Mouse (Mus musculus) right cerebral cortex, postnatal 10 days (tissue): ENCODE measurements around the gene Tor3a.
"Not testable (repeated sequence)": the region's sequence is repeated elsewhere in the genome, so short reads cannot be mapped to it uniquely, and the experiment has no call there.

ENCODE experiments used
- DNase-seq, 2 experiments: peaks; one replicate each; pipeline ENCODE4 v3.0.0; 2021; ENCODE audit warnings: low spot score in 2 of 2

Gene Tor3a

DNA sequence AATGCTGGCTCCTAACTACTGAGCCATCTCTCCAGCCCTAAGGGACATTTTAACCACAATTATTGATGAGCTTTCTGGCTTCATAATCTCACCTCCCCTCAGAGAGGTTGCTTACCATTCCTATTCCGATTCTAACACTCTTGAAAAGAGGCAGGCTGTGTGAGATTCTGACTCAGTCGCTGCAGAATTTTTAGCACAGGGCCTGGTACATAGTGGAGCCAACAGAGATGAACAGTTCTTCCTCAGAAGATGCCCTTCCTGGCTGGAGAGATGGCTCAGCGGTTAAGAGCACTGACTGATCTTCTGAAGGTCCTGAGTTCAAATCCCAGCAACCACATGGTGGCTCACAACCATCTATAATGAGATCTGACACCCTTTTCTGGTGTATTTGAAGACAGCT lies 2.2 kb downstream of the Tor3a start:
- DNase-seq: no peak

DNA sequence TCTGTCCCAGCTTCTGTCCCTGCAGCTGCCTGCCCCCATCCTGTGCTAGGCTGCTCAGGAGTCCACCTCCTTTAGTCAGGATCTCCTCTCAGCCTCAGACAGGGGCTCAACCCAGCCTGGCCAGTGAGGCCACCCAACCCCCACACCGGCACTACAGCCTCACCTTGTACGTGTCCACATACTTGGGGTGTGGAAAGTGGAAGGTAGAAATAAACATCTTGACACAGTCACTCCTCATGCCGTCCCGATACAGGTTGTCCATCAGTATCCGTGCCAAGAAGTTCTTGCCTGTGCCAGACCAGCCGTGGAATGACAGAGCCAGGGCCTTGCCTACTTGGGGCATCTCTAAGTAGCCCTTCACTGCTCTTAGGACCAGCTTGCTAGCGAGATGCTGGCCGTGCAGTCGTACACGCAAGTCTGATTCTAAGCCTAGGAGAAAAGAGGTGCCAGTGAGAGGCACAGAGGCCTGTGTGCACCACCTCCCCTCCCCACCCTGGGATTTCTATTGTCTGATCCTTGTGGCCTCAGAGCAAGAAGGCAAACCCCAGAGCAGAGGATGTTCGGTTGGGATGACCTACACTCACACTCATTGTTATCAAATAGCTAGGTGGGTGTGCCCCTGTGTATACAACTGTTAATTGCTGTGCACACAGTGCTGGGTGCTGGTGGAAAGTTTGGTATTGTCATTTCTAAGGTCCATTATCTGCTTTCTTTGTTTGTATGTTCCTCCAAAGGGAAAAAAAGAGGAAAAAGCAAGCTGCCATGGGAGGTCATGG lies 4.8 kb downstream of the Tor3a start:
- no peak for DNase-seq

DNA sequence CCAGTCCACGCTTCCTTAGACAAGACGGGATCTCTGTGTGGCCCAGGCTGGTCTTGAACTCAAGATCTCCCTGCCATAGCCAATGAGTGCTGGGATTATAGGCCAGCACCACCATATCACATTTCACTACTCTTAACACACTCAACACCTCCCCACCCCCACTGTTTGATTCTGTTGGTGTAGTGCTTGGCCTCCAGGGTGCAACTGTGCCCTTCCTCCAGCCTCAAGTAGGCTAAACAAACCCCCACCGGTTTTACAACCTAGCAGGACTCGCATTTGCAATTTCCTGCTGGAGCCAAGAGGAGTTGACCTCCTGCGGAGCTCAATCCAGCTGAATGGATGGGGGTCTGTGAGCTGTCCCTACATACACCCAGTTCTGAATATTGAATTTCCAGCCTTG lies 5.6 kb downstream of the Tor3a start:
- no peak for DNase-seq

DNA sequence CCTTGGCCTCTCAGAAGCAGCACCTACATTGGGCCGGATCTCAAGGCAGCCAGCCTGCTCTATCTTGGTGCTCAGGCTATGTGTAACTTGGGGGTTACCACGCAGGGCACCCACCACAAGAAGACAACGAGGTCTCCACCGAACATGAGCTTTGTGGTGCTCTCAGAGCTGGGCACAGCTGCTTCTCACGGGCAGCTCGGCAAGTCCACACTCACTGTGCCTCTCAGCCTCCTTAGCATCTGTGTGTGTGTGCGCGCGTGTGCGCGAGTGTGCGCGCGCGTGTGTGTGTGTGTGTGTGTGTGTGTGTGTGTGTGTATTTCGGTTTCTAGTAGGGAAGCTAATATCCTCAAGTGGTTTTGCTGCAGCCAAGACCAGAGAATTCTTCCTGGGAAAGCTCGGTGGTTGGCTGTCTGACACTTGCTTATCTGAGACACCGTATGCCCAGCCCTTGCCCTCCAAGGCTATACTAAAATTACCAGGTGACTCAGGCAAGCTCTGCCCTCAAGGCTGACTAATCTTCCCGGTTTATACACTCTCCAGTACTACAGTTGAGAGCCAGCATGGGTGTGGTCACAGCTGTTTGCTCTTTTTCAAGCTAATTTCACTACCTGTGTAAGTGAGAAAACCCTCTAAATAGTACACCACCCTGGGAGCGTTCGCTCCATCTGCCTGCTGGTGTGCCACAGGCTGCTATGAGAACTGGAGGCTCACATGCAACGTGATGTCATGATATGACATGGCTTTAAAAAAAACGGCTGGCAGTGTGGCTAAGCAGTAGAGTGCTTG lies 6.8 kb downstream of the Tor3a start:
- no peak for DNase-seq

DNA sequence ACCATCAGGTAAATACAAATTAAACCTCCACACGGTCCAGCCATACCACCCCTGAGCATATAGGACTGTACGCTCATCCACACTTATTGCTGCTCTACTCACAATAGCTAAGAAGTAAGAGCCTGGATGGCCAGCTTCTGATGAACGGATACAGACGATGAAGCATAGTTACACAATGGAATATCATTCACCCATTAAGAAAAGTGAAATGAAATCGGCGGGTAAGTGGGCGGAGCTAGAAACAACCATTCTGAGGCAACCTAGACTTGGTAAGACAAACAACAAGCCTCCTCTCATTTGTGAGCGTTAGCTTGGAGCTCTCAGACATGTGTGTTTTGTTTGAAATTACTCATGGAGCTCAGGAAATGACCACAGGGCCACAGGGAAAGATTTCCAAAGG lies 8.4 kb downstream of the Tor3a start:
- no peak for DNase-seq

DNA sequence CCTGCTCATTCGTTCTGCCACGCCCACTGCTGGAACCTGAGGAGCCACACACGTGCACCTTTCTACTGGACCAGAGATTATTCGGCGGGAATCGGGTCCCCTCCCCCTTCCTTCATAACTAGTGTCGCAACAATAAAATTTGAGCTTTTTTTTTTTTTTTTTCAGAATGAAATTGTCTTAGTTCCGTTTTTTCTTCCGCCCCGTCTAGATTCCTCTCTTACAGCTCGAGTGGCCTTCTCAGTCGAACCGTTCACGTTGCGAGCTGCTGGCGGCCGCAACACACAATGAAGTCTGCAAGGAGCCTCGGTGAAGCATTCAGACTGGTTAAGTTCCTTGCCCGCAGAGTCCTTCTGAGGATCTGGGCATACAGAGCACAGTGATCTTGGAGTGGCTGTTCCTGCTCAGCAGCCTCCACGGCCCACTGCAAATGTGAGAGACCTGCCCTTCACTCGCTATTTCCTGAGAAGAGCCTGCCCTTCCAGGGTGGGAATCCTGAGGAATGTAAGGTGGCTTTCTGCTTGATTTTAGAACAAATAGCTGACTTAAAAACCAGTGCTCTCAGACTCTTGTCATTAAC lies 13.4 kb downstream of the Tor3a start:
- DNase-seq: not testable (repeated sequence)

DNA sequence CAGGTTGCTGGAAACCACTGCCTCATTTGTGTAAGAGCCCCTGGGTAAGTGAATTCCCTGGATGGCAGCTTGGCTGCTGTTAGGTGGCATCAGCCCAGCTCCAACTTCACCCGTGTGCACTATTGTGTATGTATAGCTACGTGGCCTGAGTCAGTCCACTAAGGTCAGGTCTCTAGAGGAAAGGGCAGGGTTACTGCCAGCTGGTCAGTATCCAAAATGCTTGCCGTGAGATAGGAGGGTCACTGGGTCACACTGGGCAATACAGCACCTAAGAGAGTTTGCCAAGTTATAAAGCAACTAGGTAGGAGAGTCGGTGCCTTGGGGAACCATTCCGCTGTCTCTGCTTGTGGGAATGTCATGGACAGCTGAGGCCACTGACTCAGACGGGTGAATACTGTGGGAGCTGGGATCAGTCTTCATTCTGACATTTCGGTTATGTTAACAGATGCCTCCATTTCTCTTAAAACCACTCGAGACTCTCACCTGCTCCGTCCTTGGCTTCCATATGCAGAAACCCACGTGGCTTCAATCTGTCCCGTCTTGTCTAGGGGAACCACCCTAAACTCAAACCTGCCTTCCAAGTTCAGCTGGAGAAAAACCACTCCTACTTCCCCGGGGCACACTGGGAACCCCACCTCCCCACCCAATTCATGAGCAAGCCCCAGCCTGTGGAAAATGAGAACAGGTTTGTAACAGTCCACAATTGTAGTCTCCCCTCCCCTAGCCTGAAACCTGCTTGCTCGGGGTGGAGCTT lies 14.1 kb downstream of the Tor3a start:
- DNase-seq: no peak

DNA sequence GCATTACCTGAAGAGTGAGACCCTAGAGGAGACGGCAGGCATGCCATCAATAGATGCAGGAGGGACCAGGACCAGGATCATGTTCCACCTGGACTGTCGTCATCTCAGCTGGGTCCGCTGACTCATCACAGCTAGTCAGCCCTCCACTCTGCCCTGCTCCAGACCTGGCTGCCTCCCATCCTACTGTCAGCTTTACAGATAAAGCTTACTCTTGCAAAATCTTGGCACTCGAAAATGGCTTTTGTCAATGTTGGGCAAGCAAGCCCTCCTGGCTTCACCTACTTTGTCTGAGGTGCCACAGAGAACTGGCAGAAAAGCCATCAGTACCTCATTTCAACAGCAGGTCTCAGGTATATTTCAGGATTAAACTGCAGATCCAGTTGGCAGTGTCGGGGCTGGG lies 15.5 kb downstream of the Tor3a start:
- DNase-seq: no peak

DNA sequence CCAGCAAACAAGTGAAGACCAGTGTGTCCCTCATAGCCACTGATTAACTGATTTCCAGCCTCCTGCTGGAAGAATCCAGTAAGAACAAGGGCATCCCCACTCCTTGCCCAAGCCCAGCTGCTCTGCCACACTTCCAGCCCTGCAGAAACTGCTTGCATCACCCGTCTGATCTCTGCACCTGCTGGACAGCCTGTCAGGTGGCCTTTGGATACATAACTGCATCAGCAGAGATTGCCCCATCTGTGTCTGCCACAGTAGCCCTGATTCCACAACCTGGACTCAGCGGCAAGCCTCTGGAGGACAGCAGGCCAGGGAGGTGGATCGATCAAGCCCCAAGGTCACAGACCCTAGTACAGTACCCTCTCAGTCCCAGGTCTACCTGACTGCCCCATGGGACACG lies 16.6 kb downstream of the Tor3a start:
- DNase-seq: no peak

DNA sequence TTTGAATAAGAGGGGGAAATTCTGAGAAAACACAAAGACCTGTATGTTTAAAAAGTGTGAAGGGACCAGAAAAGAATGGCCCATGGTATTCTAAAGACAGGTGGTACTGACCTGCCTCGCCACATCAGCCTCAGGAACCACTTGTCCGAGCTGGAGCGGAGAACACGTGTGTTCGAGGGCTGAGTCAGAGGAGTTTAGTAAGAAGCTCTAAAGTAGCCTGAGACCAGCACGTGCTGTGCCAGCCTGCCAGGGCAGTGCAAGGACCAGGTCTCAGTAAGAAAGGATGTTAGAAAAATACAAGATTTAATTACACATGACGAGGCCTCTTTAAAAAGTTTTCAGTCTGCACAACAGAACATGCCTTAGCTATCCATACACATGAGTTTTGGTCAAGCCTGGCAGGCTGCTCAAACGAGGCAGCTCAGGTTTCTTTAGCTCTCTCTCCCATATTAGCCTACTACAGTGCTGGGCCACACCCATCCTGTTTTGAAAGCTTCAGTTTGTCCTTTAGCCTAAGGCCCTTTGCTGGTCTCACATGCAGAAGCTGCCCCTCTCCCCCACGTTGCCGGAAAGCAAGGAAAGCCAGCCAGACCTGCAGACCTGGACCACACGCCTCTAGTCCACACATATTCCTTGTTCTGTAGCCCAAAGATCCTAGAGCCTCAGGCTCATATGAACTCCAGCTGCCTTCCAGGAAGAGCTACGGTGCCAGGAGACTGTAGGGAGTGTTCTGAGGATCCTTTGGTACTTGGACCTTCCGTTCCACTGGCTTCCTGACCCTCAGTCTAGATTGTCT lies 19.2 kb downstream of the Tor3a start:
- DNase-seq: no peak

DNA sequence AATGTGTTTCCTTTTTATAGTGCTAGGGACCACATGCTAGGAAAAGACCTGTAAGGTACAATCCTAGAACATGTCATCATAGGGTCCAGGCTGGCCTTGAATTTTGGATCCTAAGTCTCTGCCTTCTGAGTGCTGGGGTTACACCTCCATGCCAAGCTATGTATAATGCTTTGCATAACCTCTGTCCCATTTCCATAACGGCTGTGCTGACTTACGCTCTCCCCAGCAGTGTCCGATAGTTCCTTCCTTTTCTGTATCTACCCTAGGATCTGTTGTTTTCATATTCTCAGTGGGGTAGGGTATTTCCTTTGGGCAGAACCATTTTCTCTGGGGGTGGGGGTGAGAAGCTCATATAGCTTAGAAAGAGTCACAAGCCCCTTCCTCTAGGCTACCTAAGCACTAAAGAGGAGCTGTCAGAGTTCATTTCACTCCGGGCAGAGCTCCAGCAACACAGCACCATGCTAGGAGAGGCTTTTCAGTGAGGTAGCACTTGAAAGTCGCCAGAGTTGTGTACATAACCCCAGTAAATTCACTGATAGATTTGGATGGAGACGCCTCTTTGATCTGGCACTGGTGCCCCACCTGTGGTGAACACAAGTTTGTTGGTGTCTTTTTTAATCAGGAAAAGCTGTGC lies 21.9 kb downstream of the Tor3a start:
- no peak for DNase-seq

DNA sequence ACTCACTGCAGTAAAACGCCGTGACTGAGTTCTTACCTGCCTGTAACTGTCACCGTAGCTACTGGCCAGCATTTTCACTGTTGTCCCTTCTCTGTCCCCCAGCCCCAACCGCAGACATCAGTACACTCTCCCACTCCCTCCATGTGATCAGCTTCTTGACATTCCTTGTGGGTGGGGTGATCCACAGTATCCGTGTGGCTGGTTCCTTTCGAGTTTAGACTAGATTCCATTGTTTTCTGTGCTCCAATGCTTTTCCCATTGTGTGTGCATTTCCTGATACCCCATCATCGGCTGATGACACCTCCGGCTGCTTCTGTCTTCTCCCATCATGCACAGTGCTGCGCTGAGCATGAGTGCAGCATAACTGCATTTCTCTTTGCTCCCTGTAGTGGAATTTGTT lies 23.5 kb downstream of the Tor3a start:
- no peak for DNase-seq

DNA sequence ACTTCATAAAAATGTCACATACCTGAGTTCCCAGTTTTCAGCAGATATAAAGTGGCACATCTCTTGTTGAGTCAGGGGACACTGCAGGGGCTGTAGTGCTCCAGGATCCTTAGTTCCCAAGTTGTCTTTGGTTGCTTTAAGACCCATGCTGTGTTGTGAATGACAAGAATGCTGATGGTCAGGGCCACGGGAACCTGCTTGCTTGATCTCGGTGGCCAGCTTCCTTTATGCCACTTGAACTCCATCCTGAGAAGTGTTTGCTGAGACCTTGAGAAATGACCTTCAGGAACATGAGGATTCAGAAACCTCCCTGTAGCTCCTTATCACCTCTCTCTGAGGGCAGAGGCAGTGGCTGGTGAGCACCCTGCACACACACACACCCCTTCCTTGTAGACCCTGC lies 25.5 kb downstream of the Tor3a start:
- DNase-seq: no peak

DNA sequence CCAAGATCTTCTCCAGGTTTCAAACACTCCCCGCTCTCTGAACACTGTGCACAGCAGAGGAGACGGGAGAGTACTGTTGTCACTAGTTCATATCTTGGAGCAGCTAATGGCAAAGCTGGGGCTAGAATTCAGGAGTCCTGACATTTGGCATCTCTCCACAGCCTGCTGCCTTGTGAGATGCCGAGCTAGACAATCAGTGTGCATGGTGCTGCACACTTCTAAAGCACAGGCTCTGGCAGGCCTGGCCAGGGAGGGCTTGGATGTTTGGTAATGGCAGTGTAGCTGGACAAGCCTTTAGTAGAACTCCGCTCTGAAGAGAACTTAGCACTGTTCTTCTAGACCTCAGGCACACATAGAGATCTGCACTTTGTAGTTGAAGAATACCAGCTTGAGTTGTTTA lies 28.2 kb downstream of the Tor3a start:
- no peak for DNase-seq

DNA sequence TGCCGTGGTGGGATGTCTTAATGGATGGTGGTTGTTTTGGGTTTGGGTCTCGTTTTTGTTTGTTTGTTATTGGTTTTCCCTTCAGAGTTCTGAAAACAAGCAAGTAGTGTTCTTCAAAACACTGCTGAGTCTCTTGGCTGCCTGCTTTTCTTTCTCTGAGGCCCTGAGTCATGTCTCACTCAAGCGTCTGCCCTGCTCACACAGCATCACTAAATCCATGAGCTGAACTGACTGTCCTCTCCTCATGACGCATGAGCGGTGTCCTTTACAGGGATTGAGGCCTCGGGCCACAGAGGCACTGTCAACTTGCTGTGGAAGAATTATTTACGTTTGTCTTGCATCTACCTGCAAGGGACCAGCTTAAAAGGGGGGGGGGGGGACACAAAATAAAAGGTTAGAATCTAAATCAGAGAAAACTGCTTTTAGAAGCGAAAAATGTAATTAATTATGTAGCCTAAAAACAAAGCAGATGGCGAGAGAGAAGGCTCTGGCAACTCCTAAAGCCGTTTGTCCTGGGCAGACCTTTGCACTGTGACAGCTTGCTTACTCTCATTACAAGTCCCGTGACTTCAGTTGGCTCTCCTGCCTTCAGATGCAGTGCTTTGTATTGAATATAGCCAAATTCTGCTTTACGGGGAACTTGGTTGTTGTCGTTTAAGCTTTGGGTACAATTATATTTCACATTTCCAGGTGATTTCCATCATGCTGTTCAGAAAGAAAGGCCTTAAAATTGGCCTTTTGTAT lies 29.2 kb downstream of the Tor3a start:
- DNase-seq: no peak

DNA sequence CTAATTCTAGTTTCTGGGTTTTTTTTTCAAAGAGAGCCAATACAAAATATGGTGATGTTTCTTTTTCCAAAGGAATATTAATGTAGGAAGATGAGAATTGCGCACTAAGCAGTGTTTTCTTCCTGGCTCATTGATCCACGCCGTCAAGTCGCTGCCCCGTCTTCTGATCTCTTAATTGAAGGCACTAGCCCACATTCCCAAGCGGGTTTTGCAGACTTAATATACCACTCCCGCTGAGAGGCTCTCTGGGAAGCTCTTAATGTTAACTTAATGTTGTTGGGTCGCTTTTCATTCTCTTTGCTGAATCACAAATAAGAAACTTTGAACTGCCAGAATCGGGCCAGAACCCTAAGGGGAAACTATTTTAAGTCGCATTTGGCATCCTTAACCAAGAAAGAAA lies 30.1 kb downstream of the Tor3a start:
- DNase-seq: no peak

DNA sequence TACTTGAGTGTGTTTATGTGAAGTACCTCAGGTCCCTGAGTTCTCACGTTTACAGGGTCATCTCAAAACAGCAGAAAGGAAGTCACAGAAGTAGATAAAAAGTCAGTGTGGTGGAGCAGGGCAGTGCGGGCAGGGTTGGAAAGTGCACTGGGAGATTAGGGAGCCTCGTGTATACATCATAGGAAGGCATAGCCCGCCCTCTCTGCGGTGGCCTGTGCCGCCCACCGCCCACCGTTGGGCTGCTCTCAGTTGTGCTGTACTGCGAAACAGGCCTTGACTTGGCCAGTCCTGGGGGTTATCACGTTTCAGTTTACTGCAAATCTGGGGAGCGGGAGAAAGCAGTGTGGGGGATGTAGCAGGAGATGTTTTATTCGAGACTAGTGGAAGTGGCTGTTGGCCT lies 31.3 kb downstream of the Tor3a start:
- no peak for DNase-seq

DNA sequence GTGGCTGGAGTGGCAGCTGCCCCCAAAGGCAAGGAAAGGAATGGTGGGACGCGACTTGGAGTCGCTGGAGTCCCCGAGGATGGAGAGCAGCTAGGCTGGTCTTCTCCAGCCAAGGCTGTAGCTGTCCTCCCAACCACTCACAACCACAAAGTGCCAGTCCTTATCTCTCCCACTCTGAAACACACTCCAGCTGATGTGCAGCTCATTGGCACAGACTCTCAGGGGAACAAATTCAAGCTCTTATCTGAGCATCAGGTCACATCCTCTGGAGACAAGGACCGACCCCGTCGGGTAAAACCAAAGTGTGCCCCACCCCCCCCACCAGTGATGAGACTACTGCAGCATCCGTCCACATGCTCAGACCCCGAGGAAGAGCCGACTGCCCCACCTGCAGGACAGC lies 32.3 kb downstream of the Tor3a start:
- no peak for DNase-seq

DNA sequence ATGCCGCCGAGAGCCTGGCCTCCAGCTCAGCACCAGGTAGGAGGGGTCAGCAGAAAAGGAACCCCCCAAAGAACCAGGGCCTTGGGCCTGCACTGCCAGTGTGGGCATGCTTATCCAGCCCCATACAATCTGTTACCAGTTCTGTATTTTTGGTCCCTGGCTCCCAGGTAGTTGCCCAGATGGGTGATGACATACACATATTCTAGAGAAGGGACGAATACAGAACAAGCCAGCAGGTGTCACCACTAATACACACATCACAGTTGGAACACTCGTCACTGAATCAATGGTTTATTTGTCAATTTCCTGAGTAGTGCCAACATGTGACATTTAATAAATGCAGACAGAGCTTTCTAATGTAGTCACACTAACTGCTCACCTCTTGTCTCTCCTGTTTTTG lies 33.6 kb downstream of the Tor3a start:
- DNase-seq: no peak

DNA sequence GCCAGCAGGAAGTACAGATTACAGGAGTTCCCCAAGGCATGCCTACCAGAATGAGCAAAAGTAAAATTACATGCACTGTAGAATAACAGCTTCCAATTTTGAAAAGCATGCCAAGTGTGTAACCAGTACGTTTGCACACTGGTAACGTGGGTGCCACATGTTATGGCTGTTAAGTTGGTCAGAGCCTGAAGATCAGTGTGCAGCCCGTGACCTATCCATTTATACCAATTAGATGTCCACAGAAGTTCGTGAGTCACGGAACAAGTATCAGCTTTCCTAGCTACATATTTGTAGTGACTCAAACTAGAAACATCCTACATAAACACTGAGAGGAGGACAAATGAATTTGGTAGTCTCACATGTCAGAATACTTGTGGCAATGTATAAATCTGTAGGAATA lies 34.7 kb downstream of the Tor3a start:
- no peak for DNase-seq
